Mouse (Mus musculus) heart, embryonic 14.5 days (tissue): Measurements from ENCODE around the gene Slc17a1. TPM values are rescaled to one million over a fixed set of nuclear protein-coding genes. Genes with fewer than 3 reads are reported as not detected.

Experiments
- ATAC-seq: fragments of 200-750 bp; cut with Nextera tagmentation; 2 replicates; pipeline ENCODE4 v1.8.0; 2017; ENCODE audit warnings: low read depth, moderate TSS enrichment; ENCODE audit not compliant: insufficient number of reproducible peaks, insufficient read depth, low FRiP score
- H3K27ac ChIP-seq, 2 experiments: fragments of 200-500 bp in 1 of 2; fragments of 300-500 bp in 1 of 2; sonication (generic) in 1 of 2; replicated peaks in 1 of 2; 2 replicates each; pipeline ENCODE4 v1.5.1; 2012 to 2014; ENCODE audit warnings: low read depth in 2 of 2, low read length in 2 of 2, control low read depth in 1 of 2, mild to moderate bottlenecking in 1 of 2, mixed read lengths in 1 of 2; ENCODE audit not compliant: control insufficient read depth in 1 of 2, insufficient read depth in 1 of 2
- H3K27me3 ChIP-seq: fragments of 300-500 bp; sonication (generic); 2 replicates; pipeline ENCODE4 v1.6.1; 2014; ENCODE audit warnings: mild to moderate bottlenecking, low read length, control low read depth; ENCODE audit not compliant: control insufficient read depth, insufficient read depth
- H3K36me3 ChIP-seq: fragments of 300-500 bp; sonication (generic); 2 replicates; pipeline ENCODE4 v1.6.1; 2014; ENCODE audit warnings: mild to moderate bottlenecking, control low read depth, low read length, mixed read lengths; ENCODE audit not compliant: control insufficient read depth, insufficient read depth
- H3K4me1 ChIP-seq, 2 experiments: fragments of 200-500 bp in 1 of 2; fragments of 300-500 bp in 1 of 2; sonication (generic) in 1 of 2; 2 replicates each; pipeline ENCODE4 v1.6.1; 2012 to 2014; ENCODE audit warnings: low read length in 2 of 2, control low read depth in 1 of 2, mixed read lengths in 1 of 2; ENCODE audit not compliant: control insufficient read depth in 2 of 2, insufficient read depth in 2 of 2
- H3K4me2 ChIP-seq: fragments of 300-500 bp; sonication (generic); 2 replicates; pipeline ENCODE4 v1.6.1; 2014; ENCODE audit warnings: mild to moderate bottlenecking, low read length
- H3K4me3 ChIP-seq, 2 experiments: fragments of 200-500 bp in 1 of 2; fragments of 300-500 bp in 1 of 2; sonication (generic) in 1 of 2; 2 replicates each; pipeline ENCODE4 v1.5.1; 2012 to 2014; ENCODE audit warnings: low read length in 2 of 2, mild to moderate bottlenecking in 2 of 2, control low read depth in 1 of 2, low read depth in 1 of 2, moderate library complexity in 1 of 2; ENCODE audit not compliant: control insufficient read depth in 1 of 2, insufficient read depth in 1 of 2
- H3K9ac ChIP-seq: fragments of 300-500 bp; sonication (generic); 2 replicates; pipeline ENCODE4 v1.6.1; 2014; ENCODE audit warnings: mild to moderate bottlenecking, low read length
- H3K9me3 ChIP-seq: fragments of 300-500 bp; sonication (generic); 2 replicates; pipeline ENCODE4 v1.6.1; 2016; ENCODE audit warnings: low read length, control low read depth; ENCODE audit not compliant: control insufficient read depth
- WGBS: fragments of 180-500 bp; shearing (Covaris S2); extraction: QIAGEN DNeasy Blood & Tissue Kit; methylation state at CpG from one replicate; pipeline ENCODE4 v1.1.7; 2014; 5-methylcytosine and 5-hydroxymethylcytosine counted together
- polyA plus RNA-seq: library from polyadenylated mRNA; unstranded; fragments of >200 nt; fragmentation: Nextera tagmentation; extraction: Ambion mirVana; gene quantifications from 2 replicates; pipeline ENCODE4 v1.2.1, GENCODE M21; 2014

The Slc17a1 gene
- polyA plus RNA-seq, 1 experiment from 2014 or later = not detected

- whole genome bisulfite sequencing = 82% methylated on average over 4 of the region's 4 CpGs
- Histone ChIP-seq H3K9ac (no peak overlapping the region), H3K4me3 (no peak overlapping the region), H3K27ac (no peak overlapping the region), H3K4me1 (no peaks in the 10 kb centered on the region), H3K9me3 (no peaks in the 10 kb centered on the region), H3K27me3 (no peaks in the 10 kb centered on the region), H3K4me2 (no peak overlapping the region), H3K36me3 (no peaks in the 10 kb centered on the region)
- ATAC-seq = no peak
Measured at GRCm38 (mm10) chr13:23845851-23846250, 21.7 kb upstream of the Slc17a1 start.

GRCm38 (mm10) chr13:23849299-23849698 is 18.3 kb upstream of the Slc17a1 start:
- Histone ChIP-seq H3K4me2 (no peak overlapping the region), H3K4me1 (no peaks in the 10 kb centered on the region), H3K9ac (no peak overlapping the region), H3K4me3 (no peak overlapping the region), H3K36me3 (no peaks in the 10 kb centered on the region), H3K27me3 (no peaks in the 10 kb centered on the region), H3K27ac (no peak overlapping the region), H3K9me3 (no peaks in the 10 kb centered on the region)
- ATAC-seq = no peak
- WGBS = 82% methylated on average over 2 of the region's 2 CpGs

- Histone ChIP-seq H3K9me3 (no peaks in the 10 kb centered on the region), H3K4me3 (no peak overlapping the region), H3K9ac (no peak overlapping the region), H3K4me1 (no peaks in the 10 kb centered on the region), H3K4me2 (no peak overlapping the region), H3K27me3 (0 out of 2 replicates have a peak, but pooled peaks cover 3% of the 10 kb centered on the region), H3K36me3 (no peaks in the 10 kb centered on the region), H3K27ac (no peak overlapping the region)
- ATAC-seq = no peak
- WGBS = 61% methylated on average over 3 of the region's 3 CpGs
Measured at GRCm38 (mm10) chr13:23856401-23856800, 11.1 kb upstream of the Slc17a1 start.

- Histone ChIP-seq H3K36me3 (no peaks in the 10 kb centered on the region), H3K27me3 (0 out of 2 replicates have a peak, but pooled peaks cover 3% of the 10 kb centered on the region), H3K9ac (no peak overlapping the region), H3K4me1 (peaks cover 3 to 5% of the 10 kb centered on the region in 2 experiments; a peak in 2 of 4 replicates), H3K4me2 (no peak overlapping the region), H3K9me3 (no peaks in the 10 kb centered on the region), H3K27ac (no peak overlapping the region), H3K4me3 (no peak overlapping the region)
- ATAC-seq = no peak
Measured at GRCm38 (mm10) chr13:23861815-23862214, 5.7 kb upstream of the Slc17a1 start.

GRCm38 (mm10) chr13:23864711-23865110 is 2.8 kb upstream of the Slc17a1 start:
- Histone ChIP-seq H3K27me3 (no peaks in the 10 kb centered on the region), H3K9me3 (no peaks in the 10 kb centered on the region), H3K9ac (no peak overlapping the region), H3K27ac (no peak overlapping the region), H3K4me3 (no peak overlapping the region), H3K4me1 (peaks cover 3 to 5% of the 10 kb centered on the region in 2 experiments; a peak in 2 of 4 replicates), H3K4me2 (no peak overlapping the region), H3K36me3 (no peaks in the 10 kb centered on the region)
- WGBS = 55% methylated on average over 9 of the region's 9 CpGs
- ATAC-seq = no peak

- no peak for ATAC-seq
- Histone ChIP-seq H3K4me3 (no peak overlapping the region), H3K27me3 (no peaks in the 10 kb centered on the region), H3K9ac (no peak overlapping the region), H3K36me3 (no peaks in the 10 kb centered on the region), H3K4me1 (peaks cover 3 to 5% of the 10 kb centered on the region in 2 experiments; a peak in 2 of 4 replicates), H3K4me2 (no peak overlapping the region), H3K27ac (no peak overlapping the region), H3K9me3 (no peaks in the 10 kb centered on the region)
- WGBS = 66% methylated on average over 9 of the region's 9 CpGs
Measured at GRCm38 (mm10) chr13:23866086-23866710, 1.4 kb upstream of the Slc17a1 start.

GRCm38 (mm10) chr13:23867000-23867399 is 550 bp upstream of the Slc17a1 start:
- Histone ChIP-seq H3K9ac (no peak overlapping the region), H3K9me3 (no peaks in the 10 kb centered on the region), H3K27ac (no peak overlapping the region), H3K4me1 (peaks cover 3 to 5% of the 10 kb centered on the region in 2 experiments; a peak in 2 of 4 replicates), H3K4me3 (no peak overlapping the region), H3K36me3 (no peaks in the 10 kb centered on the region), H3K4me2 (no peak overlapping the region), H3K27me3 (no peaks in the 10 kb centered on the region)
- WGBS = 78% methylated on average over 6 of the region's 6 CpGs
- ATAC-seq = no peak
